Mouse (Mus musculus): ENCODE measurements around the gene Adamtsl1.

Adamtsl1 gene

DNA sequence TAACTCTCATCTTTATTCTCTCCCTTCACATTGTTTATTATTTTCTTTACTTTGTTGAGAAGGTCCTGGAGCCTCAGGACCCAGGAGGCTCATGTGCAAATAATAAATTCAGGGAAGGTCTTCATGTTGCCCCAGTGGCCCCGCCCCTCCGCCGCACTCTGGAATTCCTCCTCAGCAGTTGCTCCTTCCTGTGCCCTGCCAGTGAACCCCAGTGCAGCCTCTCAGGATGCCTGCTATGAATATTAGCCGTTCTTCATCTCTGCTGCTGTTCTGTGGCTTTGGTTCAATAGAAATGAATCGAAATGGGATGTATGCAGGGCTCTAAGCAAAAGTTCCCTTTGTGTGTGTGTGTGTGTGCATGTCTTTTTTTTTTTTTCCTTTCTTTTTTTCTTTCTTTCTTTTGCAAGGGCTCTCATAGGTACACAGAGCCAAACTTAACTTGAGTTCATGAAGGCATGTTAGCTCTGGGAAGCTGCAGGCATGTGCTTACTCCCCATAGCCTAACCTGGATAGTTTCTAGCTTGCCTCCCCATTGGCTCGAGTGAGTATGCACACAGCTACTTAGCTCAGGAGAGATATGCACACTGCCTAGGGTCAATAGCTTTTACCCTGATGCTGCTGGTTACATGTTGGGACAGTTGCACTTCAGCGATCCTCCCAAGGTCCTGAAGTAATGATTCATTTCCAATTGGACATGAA, 892.7 kb downstream of the Adamtsl1 start:
- DNase-seq (ENCODE audit: low spot score in 2 of 2), result no peak

DNA sequence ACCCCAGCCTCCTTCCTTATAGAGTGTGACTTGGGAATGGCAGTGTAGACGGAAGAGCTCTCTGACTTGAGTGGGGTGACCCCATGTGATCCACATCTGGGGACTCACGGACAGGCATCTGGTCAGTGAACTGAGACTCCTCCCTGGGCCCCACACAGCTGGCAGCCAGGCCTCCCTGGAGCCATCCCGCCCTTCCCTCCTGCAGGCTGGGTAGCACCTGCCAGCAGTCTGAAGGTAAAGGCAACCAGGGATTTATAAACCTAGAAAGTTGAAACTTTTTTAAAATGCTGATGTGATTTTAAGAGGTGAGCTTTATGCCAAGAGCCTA, 893.2 kb downstream of the Adamtsl1 start:
- no peak for DNase-seq (ENCODE audit: low spot score in 2 of 2)

DNA sequence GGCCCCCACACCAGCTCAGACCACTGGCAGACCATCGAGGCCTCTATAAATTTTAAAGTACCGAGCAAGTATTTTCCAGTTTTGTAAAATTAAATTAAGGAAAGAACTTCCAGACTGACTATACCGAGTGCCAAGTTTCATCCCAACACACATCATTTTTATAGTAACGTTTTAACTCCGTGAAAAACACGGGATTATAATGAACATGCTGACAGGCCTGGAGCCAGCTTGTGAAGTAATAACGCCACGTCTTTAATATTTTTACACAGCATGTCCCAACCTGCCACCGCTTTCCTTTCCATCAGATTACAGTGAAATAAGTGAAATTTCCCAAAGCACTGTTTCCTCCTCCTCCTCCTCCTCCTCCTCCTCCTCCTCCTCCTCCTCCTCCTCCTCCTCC, 894.4 kb downstream of the Adamtsl1 start:
- DNase-seq (ENCODE audit: low spot score in 2 of 2), result no peak

GRCm38 (mm10) chr4:86410946-86411345, 897.0 kb downstream of the Adamtsl1 start:
- DNase-seq (ENCODE audit: low spot score in 2 of 2), result no peak

GRCm38 (mm10) chr4:86413388-86413787, 899.4 kb downstream of the Adamtsl1 start:
- no peak for DNase-seq (ENCODE audit: low spot score in 2 of 2)

DNA sequence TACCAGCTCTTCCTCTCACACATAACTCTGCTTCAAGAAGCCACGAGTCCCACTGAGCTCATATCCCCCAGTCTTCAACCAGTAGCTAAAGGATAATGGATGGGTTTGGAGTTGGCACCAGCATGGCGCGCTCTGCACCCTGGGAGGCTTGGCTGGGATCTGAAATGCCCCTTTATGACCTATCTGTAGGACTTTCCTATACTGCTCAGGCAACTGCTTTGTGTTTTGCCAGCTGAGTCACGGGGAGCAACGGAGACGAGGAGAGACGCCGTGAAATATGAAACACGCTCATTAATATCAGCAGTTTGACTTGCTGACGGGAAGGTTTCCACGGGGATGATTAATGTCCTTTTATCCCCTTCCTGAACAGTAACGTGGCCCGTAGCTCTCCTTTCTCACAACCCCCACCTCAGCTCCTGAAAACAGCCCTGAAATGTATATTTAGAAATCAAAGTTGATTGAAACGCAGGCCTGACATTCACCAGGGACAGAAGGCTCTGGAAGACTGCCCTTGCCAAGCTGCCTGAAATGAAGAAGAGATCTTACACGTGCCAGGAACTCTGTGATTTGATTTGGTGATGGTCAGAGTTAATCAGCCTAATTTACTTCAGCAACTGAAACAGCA, 902.5 kb downstream of the Adamtsl1 start:
- no peak for DNase-seq (ENCODE audit: low spot score in 2 of 2)

- no peak for DNase-seq (ENCODE audit: low spot score in 2 of 2)
Observed at GRCm38 (mm10) chr4:86422586-86422985, 908.6 kb downstream of the Adamtsl1 start.

DNA sequence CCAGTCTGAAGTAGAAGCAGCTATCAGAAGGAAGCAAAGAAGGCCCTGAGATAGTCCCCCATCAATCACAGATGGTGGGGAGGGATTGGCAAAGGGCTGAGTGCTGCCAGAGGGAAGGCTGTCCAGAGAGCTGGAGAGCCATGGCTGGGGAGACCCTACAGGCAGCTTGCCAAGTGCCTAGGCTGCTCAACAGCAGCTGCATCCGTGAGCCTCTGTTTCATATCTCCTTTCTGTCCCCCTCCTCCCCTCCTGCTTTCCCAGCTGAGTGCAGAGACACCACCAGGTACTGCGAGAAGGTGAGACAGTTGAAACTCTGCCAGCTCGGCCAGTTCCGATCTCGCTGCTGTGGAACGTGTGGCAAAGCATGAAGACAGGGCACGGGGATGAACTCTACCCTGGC, 911.6 kb downstream of the Adamtsl1 start:
- DNase-seq (ENCODE audit: low spot score in 2 of 2), result no peak

DNA sequence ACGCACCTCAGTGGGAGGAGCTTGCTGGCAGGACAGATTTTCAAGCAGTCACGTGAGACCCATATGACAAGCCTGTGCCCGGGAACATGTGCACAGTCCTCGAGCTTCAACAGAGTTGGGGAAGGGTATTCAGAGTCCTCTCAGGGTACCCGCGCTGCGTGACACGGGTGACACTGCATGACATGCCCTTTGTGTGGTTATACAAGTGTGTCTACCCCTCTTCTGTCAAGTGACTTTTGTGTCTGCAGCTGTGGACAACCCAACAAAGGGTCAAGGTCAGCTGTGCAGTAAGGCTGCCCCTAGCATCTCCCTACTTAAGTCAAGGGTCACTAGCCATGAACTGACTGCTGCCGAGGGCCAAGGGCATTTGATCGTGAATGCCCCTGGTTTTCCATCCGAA, 912.6 kb downstream of the Adamtsl1 start:
- no peak for DNase-seq (ENCODE audit: low spot score in 2 of 2)

- DNase-seq (ENCODE audit: low spot score in 2 of 2), result no peak
Observed at GRCm38 (mm10) chr4:86427312-86427711, 913.3 kb downstream of the Adamtsl1 start.

GRCm38 (mm10) chr4:86428091-86428745, 914.2 kb downstream of the Adamtsl1 start:
- no peak for DNase-seq (ENCODE audit: low spot score in 2 of 2)

DNA sequence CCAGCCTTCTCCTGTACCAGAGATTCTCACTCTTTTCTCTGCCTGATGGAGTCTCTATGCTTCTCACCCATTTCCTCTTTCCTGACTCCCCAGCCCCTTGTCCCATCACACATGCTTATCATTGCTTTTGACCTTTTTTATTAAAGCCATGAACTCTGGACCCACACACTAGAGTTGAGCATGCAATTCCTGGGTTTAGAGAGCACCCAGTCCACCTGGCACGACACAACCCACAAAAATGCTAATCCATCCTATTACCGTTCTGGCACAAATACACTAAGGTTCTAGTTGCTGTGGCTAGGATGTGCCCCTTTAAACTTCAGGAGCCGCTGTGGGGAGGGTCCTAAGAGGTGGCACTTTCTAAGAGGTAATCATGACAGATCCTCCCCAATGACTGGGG, 921.7 kb downstream of the Adamtsl1 start:
- DNase-seq (ENCODE audit: low spot score in 2 of 2), result no peak

GRCm38 (mm10) chr4:86436336-86436735, 922.4 kb downstream of the Adamtsl1 start:
- no peak for DNase-seq (ENCODE audit: low spot score in 2 of 2)

- no peak for DNase-seq (ENCODE audit: low spot score in 2 of 2)
Observed at GRCm38 (mm10) chr4:86450468-86450867, 936.5 kb downstream of the Adamtsl1 start.

DNA sequence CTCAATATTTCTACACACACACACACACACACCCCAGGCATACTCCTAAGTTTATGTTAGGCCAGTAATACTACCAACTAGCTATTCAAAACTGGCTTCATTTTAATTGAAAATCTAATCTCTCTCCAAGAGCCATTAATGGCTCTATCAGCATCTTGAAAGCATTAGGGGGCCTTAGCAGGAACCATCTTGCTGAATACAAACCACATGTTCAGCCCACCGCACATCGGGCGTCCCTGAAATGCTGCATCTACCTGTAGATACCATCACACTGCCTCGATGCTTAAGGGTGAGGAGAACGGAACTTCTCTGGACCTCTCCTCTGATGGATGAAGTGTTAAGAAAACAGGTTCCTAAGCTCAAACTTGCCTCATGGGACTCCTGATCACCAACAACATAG, 950.8 kb downstream of the Adamtsl1 start:
- no peak for DNase-seq (ENCODE audit: low spot score in 2 of 2)

All from right cerebral cortex, postnatal 36 days (tissue).